Mouse (Mus musculus) liver, embryonic 14.5 days (tissue): Measurements from ENCODE around the gene Daxx.

Source experiments
- CTCF ChIP-seq: IDR thresholded peaks from 2 replicates; pipeline ENCODE4 v1.5.1; 2016; ENCODE audit warnings: antibody characterized with exemption, low read depth, control low read depth
- EP300 ChIP-seq: IDR thresholded peaks from 2 replicates; pipeline ENCODE4 v1.6.1; 2016; ENCODE audit warnings: antibody characterized with exemption, low read depth

GRCm38 (mm10) chr17:33910346-33911051 lies 1.3 kb downstream of the Daxx start:
- TF ChIP-seq CTCF (peak; percentile 52), EP300 (no peak)
